Mouse (Mus musculus): ENCODE measurements at regions not wholly inside any gene's neighbourhood (a gene's known extent, or its start where the extent isn't known, plus 50 kb on each side); places are given as distances from the start of the nearest gene placed in this dataset.
A peak's percentile ranks its signal among the peaks of the same experiment; 100 is the strongest.

GRCm38 (mm10) chr14:114790946-114791830 lies 300.8 kb upstream of the Gpc5 start:
- peak overlapping the region; percentile 30; the same call in 1 of the 2 replicates for H3K4me2 ChIP-seq (ENCODE audit: low read depth, low read length)
- WGBS, result 23% methylated on average over 13 of the region's 13 CpGs

DNA sequence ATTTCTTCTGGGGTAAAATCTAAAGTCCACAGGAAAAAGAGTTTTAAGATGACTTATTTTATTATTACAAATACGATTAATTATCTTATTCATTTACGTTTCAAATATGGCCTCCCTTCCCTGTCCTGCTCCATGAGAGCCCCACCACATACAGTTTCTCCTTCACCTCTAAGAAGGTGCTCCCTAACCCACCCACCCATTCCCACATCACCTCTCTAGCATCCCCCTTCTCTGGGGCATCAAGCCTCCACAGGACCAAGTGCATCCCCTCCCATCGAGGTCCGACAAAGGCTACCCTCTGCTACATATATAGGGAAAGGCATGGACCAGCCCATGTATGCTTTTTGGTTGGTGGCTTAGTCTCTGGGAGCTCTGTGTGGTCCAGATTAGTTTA lies 300.2 kb upstream of the Gpc5 start:
- Histone ChIP-seq H3K36me3 (ENCODE audit: control insufficient read depth, insufficient read depth, low read length) (no peaks in the 10 kb centered on the region), H3K27ac (ENCODE audit: low read length) (no peak overlapping the region), H3K4me3 (ENCODE audit: low read length) (no peak overlapping the region), H3K4me1 (ENCODE audit: control insufficient read depth, insufficient read depth, low read length) (no peaks in the 10 kb centered on the region), H3K27me3 (replicated peaks; ENCODE audit: control insufficient read depth, insufficient read depth, low read length) (no peaks in the 10 kb centered on the region), H3K9ac (ENCODE audit: low read depth, low read length) (no peak overlapping the region), H3K4me2 (ENCODE audit: low read depth, low read length) (no peak overlapping the region), H3K9me3 (ENCODE audit: control insufficient read depth, low read length) (no peaks in the 10 kb centered on the region)
- no peak for ATAC-seq
- WGBS, result 51% methylated on average over 4 of the region's 4 CpGs

More at GRCm38 (mm10) chr14:114790946-114791830, 300.8 kb upstream of the Gpc5 start:
- Histone ChIP-seq H3K27me3 (replicated peaks; ENCODE audit: control insufficient read depth, insufficient read depth, low read length) (no peaks in the 10 kb centered on the region), H3K4me1 (ENCODE audit: control insufficient read depth, insufficient read depth, low read length) (no peaks in the 10 kb centered on the region), H3K4me3 (ENCODE audit: low read length) (0 out of 2 replicates have a peak overlapping the region, but pooled peaks have one; percentile 23), H3K36me3 (ENCODE audit: control insufficient read depth, insufficient read depth, low read length) (no peaks in the 10 kb centered on the region), H3K27ac (ENCODE audit: low read length) (no peak overlapping the region), H3K9me3 (ENCODE audit: control insufficient read depth, low read length) (no peaks in the 10 kb centered on the region), H3K9ac (ENCODE audit: low read depth, low read length) (no peak overlapping the region)
- peak; percentile 33; the same call in 1 of the 2 replicates for ATAC-seq

- H3K4me1 ChIP-seq (ENCODE audit: control insufficient read depth, insufficient read depth, low read length), result no peaks in the 10 kb centered on the region
- no peaks in the 10 kb centered on the region for H3K27me3 ChIP-seq (replicated peaks; ENCODE audit: control insufficient read depth, insufficient read depth, low read length)
- no peak for ATAC-seq
- 88% methylated on average over 11 of the region's 11 CpGs for WGBS
- H3K9ac ChIP-seq (ENCODE audit: low read depth, low read length), result no peak overlapping the region
- no peaks in the 10 kb centered on the region for H3K36me3 ChIP-seq (ENCODE audit: control insufficient read depth, insufficient read depth, low read length)
- H3K4me2 ChIP-seq (ENCODE audit: low read depth, low read length), result no peak overlapping the region
- H3K4me3 ChIP-seq (ENCODE audit: low read length), result no peak overlapping the region
- no peaks in the 10 kb centered on the region for H3K9me3 ChIP-seq (ENCODE audit: control insufficient read depth, low read length)
- H3K27ac ChIP-seq (ENCODE audit: low read length), result no peak overlapping the region
These were observed 287.4 kb upstream of the Gpc5 start for GRCm38 (mm10) chr14:114804643-114805042.

DNA sequence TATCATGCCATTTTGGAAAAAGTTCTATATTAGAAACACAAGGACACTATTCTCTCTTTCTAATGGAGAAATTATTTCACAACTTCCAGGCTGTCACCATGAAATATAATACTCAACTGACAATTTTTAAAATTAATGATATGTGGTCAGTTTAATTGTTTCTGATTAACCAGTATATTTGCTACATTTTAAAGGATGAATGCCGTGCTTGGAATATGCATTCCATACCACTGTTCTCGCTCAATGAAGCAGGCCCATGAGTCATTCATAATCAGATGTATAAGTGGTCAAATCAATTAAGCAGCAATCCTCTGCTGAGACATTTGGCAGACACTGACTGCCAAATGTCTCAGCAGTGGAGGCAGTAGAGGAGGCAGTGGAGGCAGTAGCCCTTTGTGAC lies 283.4 kb upstream of the Gpc5 start:
- no peaks in the 10 kb centered on the region for H3K36me3 ChIP-seq (ENCODE audit: control insufficient read depth, insufficient read depth, low read length)
- H3K9me3 ChIP-seq (ENCODE audit: control insufficient read depth, low read length), result no peaks in the 10 kb centered on the region
- no peaks in the 10 kb centered on the region for H3K4me1 ChIP-seq (ENCODE audit: control insufficient read depth, insufficient read depth, low read length)
- 56% methylated on average over 2 of the region's 2 CpGs for WGBS
- no peak overlapping the region for H3K27ac ChIP-seq (ENCODE audit: low read length)
- H3K4me2 ChIP-seq (ENCODE audit: low read depth, low read length), result no peak overlapping the region
- H3K27me3 ChIP-seq (replicated peaks; ENCODE audit: control insufficient read depth, insufficient read depth, low read length), result no peaks in the 10 kb centered on the region
- no peak overlapping the region for H3K4me3 ChIP-seq (ENCODE audit: low read length)
- no peak overlapping the region for H3K9ac ChIP-seq (ENCODE audit: low read depth, low read length)
- no peak for ATAC-seq

- Histone ChIP-seq H3K4me1 (ENCODE audit: control insufficient read depth, insufficient read depth, low read length) (peaks cover 5% of the 10 kb centered on the region), H3K4me2 (ENCODE audit: low read depth, low read length) (no peak overlapping the region), H3K27me3 (replicated peaks; ENCODE audit: control insufficient read depth, insufficient read depth, low read length) (no peaks in the 10 kb centered on the region), H3K9me3 (ENCODE audit: control insufficient read depth, low read length) (no peaks in the 10 kb centered on the region), H3K36me3 (ENCODE audit: control insufficient read depth, insufficient read depth, low read length) (no peaks in the 10 kb centered on the region), H3K27ac (ENCODE audit: low read length) (peak overlapping the region; percentile 65), H3K9ac (ENCODE audit: low read depth, low read length) (no peak overlapping the region), H3K4me3 (ENCODE audit: low read length) (no peak overlapping the region)
- ATAC-seq, result peak; percentile 64
- 3% methylated on average over 1 of the region's 1 CpGs for WGBS
These were observed 271.3 kb upstream of the Gpc5 start for GRCm38 (mm10) chr14:114820677-114821076.

DNA sequence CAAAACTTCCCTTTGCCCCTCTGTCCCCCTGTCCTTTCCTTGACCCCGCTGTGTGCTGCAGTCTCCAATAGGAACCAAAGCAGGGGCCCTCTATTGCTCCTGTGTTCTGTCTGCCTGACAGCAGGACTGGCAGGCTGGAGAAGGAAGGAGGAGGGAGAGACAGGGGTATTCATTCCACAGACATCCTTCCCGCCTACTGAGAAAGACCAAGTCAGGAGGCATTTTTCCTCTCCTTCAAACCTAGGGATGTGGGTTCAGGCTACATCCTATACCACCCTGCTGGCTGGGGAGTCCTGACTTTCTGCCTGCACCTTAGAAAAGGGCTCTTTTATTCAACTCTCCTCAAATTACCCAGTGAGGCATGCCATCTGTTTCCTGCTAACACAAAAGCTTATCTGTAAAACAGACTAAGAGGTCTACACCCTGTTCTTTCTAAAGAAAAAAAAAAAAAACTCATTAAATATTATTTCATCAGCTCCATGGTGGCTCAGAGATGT lies 270.9 kb upstream of the Gpc5 start:
- ATAC-seq, result peak; percentile 90

GRCm38 (mm10) chr14:114821672-114822071 lies 270.3 kb upstream of the Gpc5 start:
- H3K27me3 ChIP-seq (replicated peaks; ENCODE audit: control insufficient read depth, insufficient read depth, low read length), result no peaks in the 10 kb centered on the region
- WGBS, result 74% methylated on average over 5 of the region's 5 CpGs
- peak overlapping the region; percentile 65; the same call in 1 of the 2 replicates for H3K27ac ChIP-seq (ENCODE audit: low read length)
- H3K4me3 ChIP-seq (ENCODE audit: low read length), result no peak overlapping the region
- no peak overlapping the region for H3K4me2 ChIP-seq (ENCODE audit: low read depth, low read length)
- H3K36me3 ChIP-seq (ENCODE audit: control insufficient read depth, insufficient read depth, low read length), result no peaks in the 10 kb centered on the region
- H3K9ac ChIP-seq (ENCODE audit: low read depth, low read length), result no peak overlapping the region
- peak; percentile 50; the same call in 1 of the 2 replicates for ATAC-seq
- H3K4me1 ChIP-seq (ENCODE audit: control insufficient read depth, insufficient read depth, low read length), result peaks cover 5% of the 10 kb centered on the region
- no peaks in the 10 kb centered on the region for H3K9me3 ChIP-seq (ENCODE audit: control insufficient read depth, low read length)

More for the DNA sequence above, 270.9 kb upstream of the Gpc5 start:
- peaks cover 5% of the 10 kb centered on the region for H3K4me1 ChIP-seq (ENCODE audit: control insufficient read depth, insufficient read depth, low read length)
- no peak overlapping the region for H3K4me3 ChIP-seq (ENCODE audit: low read length)
- no peak overlapping the region for H3K9ac ChIP-seq (ENCODE audit: low read depth, low read length)
- WGBS, result 14% methylated on average over 2 of the region's 2 CpGs
- H3K4me2 ChIP-seq (ENCODE audit: low read depth, low read length), result no peak overlapping the region
- no peaks in the 10 kb centered on the region for H3K36me3 ChIP-seq (ENCODE audit: control insufficient read depth, insufficient read depth, low read length)
- H3K9me3 ChIP-seq (ENCODE audit: control insufficient read depth, low read length), result no peaks in the 10 kb centered on the region
- H3K27me3 ChIP-seq (replicated peaks; ENCODE audit: control insufficient read depth, insufficient read depth, low read length), result no peaks in the 10 kb centered on the region
- peak overlapping the region; percentile 65 for H3K27ac ChIP-seq (ENCODE audit: low read length)

- no peaks in the 10 kb centered on the region for H3K36me3 ChIP-seq (ENCODE audit: control insufficient read depth, insufficient read depth, low read length)
- no peaks in the 10 kb centered on the region for H3K4me1 ChIP-seq (ENCODE audit: control insufficient read depth, insufficient read depth, low read length)
- no peaks in the 10 kb centered on the region for H3K9me3 ChIP-seq (ENCODE audit: control insufficient read depth, low read length)
- no peaks in the 10 kb centered on the region for H3K27me3 ChIP-seq (replicated peaks; ENCODE audit: control insufficient read depth, insufficient read depth, low read length)
- no peak overlapping the region for H3K4me2 ChIP-seq (ENCODE audit: low read depth, low read length)
- WGBS, result 61% methylated on average over 10 of the region's 10 CpGs
- ATAC-seq, result peak; percentile 69; the same call in 1 of the 2 replicates
- H3K9ac ChIP-seq (ENCODE audit: low read depth, low read length), result no peak overlapping the region
- H3K4me3 ChIP-seq (ENCODE audit: low read length), result no peak overlapping the region
- H3K27ac ChIP-seq (ENCODE audit: low read length), result no peak overlapping the region
These were observed 265.2 kb upstream of the Gpc5 start for GRCm38 (mm10) chr14:114826662-114827321.

DNA sequence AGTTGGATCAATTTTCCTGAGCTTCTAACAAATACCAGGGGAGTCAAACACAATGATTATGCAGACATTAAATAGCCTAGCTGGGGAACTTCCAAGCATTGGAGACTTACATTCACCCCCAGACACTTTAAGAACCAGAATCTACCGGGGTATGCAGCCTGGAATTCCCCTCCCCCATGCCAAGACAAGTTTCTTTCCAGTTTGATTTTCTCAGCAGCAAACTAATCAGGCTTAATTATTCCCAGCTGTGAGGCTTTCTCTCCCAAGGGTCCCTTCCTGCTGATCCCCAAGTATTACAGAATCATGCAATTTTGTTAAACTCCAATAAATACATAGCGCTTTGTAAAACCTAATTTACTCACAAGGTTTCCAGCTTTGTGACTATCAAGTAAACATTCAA lies 262.7 kb upstream of the Gpc5 start:
- Histone ChIP-seq H3K27ac (ENCODE audit: low read length) (no peak overlapping the region), H3K4me3 (ENCODE audit: low read length) (no peak overlapping the region), H3K4me1 (ENCODE audit: control insufficient read depth, insufficient read depth, low read length) (no peaks in the 10 kb centered on the region), H3K9ac (ENCODE audit: low read depth, low read length) (no peak overlapping the region), H3K36me3 (ENCODE audit: control insufficient read depth, insufficient read depth, low read length) (no peaks in the 10 kb centered on the region), H3K4me2 (ENCODE audit: low read depth, low read length) (no peak overlapping the region), H3K27me3 (replicated peaks; ENCODE audit: control insufficient read depth, insufficient read depth, low read length) (no peaks in the 10 kb centered on the region), H3K9me3 (ENCODE audit: control insufficient read depth, low read length) (no peaks in the 10 kb centered on the region)
- ATAC-seq, result no peak
- 40% methylated on average over 2 of the region's 2 CpGs for WGBS

All from intestine, embryonic 16.5 days (tissue).